Mouse (Mus musculus) mouse embryonic stem cell (cell line): ENCODE results near the gene Olfr646.

Experiments used
- in situ Hi-C, 2 experiments: fragments of 300-500 bp; cut with MboI; formaldehyde crosslinking; loops; 1 replicate in 1 of 2; 3 replicates in 1 of 2; pipeline ENCODE4 v1.14.3; 2019 to 2020; ENCODE audit warnings: low sequenced_read_pairs in 2 of 2, low pct_unique_long_range_greater_than_20kb in 1 of 2, mixed read lengths in 1 of 2; ENCODE audit not compliant: unreplicated experiment in 1 of 2

Olfr646 gene

DNA sequence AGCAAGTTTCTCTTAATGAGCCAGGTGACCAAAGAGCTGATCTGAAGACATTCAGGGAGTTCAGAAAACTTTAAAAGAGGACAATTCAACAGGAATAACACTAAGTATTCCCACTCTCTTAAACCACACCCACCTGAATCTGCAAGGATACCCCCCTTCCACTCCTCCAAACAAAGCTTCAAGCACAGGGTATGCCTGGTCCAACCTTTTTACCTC, at the start of gene Olfr646:
TSS of gene Olfr646 (plus strand) at position 117 of the 216 bp plus-strand sequence.
- in situ Hi-C loops: no loop called here

DNA sequence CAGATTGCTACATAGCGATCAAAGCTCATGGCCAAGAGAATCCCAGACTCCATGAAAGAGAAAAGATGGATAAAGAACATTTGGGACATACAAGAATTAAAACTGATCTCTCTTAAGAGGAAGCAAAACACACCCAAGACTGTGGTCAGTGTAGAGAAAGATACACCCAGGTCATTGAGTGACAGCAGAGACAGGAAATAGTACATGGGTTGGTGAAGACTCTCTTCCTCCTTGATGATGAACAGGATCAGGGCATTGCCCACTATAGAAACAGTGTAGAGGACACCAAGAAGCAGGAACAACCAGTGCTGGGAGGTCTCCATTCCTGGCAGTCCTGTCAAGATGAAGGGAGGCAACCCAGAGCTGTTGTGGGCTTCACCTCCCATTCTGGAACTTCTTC, 45.5 kb upstream of the Olfr646 start:
- in situ Hi-C loops: no loop called here

DNA sequence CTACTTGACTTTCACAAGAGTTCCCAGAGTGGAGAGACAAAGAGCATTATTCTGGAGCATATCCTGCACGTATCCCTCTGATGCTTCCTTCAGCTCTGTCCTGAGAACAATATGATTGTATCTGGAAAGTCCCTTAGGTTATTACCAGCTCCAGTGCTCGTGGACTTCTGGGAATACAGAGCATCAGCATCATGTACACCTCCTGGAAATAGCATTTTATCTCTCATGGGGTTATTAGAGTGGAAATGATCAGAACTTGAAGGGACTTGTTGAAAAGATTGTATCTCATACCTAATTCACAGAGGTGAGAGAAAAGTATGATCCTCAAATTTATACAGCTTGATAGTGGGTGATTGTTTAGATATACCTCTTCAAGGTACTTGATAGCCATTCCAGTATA, 43.3 kb upstream of the Olfr646 start, which contains the start of gene 4930516K23Rik:
TSS of gene 4930516K23Rik (minus strand) at position 101 of the 400 bp plus-strand sequence.
- in situ Hi-C loops: no loop called here

DNA sequence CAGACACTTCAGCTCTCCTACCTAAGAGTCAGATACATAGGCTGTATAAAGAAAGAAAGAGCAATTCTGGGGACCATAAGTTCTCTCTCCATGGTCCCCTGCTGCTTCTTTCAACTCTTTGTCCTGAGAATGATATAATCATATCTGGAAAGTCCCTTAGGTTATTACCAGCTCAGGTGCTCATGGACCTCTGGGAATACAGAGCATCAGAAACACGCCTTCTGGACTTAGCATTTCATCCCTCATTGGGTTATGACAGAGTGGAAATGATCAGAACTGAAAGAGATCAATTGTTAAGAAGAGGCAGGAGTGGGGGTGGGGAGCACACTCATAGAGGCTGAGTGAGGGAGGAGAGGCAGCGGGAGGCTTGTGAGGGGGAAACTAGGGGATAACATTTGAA, 32.9 kb upstream of the Olfr646 start, which contains the start of gene Olfr644:
TSS of gene Olfr644 (minus strand) at position 101 of the 400 bp plus-strand sequence.
- in situ Hi-C loops: no loop called here

DNA sequence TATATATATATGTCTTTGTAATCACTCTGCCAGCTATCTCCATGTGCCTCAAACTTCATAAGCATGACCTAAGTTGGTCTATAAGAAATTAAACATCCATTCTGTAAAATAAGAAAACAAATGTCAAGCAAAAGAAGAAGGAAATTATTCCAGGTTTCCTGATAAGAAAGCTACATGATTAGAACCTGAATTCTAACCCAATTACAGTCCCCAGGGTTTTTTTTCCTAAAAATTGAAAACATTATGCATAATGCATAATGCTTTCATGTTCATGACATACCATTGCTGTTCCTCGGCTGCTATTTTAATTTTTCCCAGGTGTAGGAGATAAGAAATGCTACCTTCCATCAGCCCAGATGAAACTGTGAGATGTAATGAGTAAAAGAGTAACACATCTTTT, 19.3 kb upstream of the Olfr646 start, which contains the start of gene Olfr645:
TSS of gene Olfr645 (minus strand) at position 101 of the 400 bp plus-strand sequence.
- in situ Hi-C loops: no loop called here

DNA sequence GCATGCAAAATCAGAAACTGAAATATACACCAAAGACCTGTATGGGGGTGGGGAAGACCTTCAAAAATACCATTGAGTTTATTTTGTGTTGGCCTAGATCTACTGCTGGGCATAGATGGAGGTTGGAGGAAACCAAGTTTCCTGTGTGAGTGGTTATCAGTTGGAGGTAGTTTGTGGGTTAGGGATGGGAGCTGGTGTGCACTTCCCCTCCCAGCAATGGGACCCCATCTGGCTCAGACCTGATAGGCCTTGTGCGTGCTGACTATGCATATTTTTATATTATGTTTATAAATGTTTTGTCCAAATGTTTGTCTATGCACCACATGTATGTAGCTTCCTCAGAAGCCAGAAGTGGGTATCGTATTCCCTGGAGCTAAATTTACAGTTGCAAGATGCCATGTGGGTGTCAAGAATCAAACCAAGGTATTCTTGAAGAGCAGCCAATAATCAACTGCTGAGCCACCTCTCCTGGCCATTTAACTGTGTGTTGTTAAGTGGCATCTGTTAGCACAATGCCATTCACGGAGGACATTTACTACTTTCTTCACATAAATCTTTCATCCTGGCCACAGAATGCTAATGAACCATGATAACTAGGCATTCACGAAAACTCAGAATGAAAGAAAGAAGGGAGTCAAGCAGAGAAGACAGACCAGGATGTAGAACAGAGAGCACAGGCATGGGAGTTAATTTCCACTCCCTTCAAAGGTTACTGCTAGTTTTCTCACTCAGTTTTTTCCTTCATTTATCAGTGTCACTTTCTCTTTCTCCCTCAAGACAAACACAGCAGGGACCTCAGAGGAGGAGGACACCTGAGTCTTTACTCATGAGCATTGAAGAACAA, 538 bp upstream of the Olfr646 start:
- in situ Hi-C loops: no loop called here

DNA sequence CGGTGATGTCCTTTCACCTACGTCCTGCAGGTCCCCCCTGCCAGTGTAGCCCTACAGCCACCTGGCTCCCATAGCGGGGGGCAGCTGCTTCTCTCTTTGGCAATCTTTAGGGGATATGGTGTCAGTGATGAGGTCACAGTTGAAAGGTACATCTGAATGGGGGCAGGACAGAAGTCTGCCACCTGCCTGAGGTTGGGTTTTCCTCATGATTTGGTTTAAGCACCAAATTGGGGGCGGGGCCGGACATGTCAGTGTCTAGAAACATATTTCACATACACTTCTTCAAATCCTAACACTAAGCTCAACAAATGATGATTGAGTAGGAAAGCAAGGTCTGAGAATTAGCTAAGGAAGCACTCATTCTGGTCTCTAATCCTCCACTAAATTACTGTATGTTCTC, 25.1 kb downstream of the Olfr646 start, which contains the start of gene Ubqln5:
TSS of gene Ubqln5 (minus strand) at position 101 of the 400 bp plus-strand sequence.
- in situ Hi-C loops: no loop called here

DNA sequence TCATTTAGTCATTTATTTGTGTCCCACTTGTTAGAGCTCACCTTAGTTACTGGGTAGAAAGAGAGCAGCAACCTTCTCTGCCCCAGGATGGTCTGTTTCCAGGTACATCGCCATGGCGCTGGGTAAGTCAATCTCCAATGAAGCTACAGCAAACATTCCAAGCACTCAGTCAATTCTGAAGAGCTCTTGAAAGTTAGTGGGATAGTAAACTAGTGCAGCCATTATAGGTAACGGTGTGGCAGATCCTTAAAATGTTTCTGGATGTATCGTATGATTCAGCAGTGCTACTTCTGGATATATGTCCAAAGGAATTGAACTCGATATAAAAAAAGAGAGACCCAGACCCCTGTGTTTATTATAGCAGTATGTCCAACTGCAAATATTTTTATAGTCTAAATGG, 32.6 kb downstream of the Olfr646 start, which contains the start of gene Olfr643:
TSS of gene Olfr643 (minus strand) at position 101 of the 400 bp plus-strand sequence.
- in situ Hi-C loops: no loop called here

DNA sequence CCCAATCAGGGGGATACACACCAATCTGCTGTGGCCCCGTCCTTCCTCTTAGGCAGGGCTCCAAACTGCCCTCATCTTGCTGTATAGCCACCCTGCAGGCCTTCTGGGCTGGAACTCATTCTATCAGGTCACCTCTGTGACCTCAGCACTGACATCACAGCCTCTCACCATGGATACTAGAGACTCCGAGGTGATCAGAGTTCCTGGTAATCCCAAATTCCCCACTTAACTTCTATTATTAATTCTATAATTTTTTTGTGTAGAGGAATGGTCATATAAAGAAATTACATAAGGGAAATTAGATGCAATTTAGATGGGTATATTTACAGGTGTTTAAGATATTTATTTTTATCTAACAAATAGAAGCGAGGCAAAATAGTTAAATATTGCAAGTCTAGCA, 38.5 kb downstream of the Olfr646 start, which contains the start of gene Ubqln3:
TSS of gene Ubqln3 (minus strand) at position 101 of the 400 bp plus-strand sequence.
- in situ Hi-C loops: no loop called here

DNA sequence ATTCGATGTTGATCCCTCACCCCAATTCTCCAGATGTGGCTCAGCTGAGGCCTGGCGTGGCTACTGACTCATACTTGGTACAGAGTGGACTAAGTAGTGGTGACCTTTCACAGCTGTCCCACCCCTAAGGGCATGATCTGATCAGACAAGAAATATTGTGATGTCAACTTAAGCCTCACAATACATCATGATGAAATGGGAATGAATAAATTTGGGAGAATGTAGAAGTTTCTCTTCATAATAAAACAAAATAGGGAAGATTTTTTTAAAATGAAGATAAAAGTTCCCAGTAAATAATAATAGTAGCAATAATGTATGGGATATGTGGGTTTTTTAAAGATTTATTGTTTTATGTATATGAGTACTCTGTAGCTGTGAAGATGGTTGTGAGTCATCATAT, 45.8 kb downstream of the Olfr646 start, which contains the start of gene Ubqlnl:
TSS of gene Ubqlnl (minus strand) at position 101 of the 400 bp plus-strand sequence.
- in situ Hi-C loops: no loop called here
